Mouse (Mus musculus): Measurements from ENCODE around the gene Rnf208. TPM values are rescaled to one million over a fixed set of nuclear protein-coding genes. Genes with fewer than 3 reads are reported as not detected.

Rnf208 gene
- polyA plus RNA-seq, 1 experiment from 2014 or later: 80.4 TPM

- Histone ChIP-seq H3K4me2 (replicated peaks) (peak within 1 kb of the TSS; percentile 58), H3K4me1 (peaks cover 34% of the 10 kb centered on the region), H3K36me3 (peaks cover 15% of the 10 kb centered on the region), H3K9me3 (no peaks in the 10 kb centered on the region), H3K27ac (replicated peaks) (no peak within 1 kb of the TSS), H3K9ac (replicated peaks) (peak within 1 kb of the TSS; percentile 19; the same call in 1 of the 2 replicates), H3K27me3 (peaks cover 64% of the 10 kb centered on the region), H3K4me3 (peak within 1 kb of the TSS; percentile 34)
- ATAC-seq (replicated peaks): no peak
- 5% methylated on average over 11 of the region's 11 CpGs for WGBS
Measured at GRCm38 (mm10) chr2:25289651-25290050, 47.6 kb downstream of the Rnf208 start, which contains the start of gene Lrrc26. Gene Lrrc26 (plus strand): TSS chr2:25289915.

GRCm38 (mm10) chr2:25290101-25290815 lies 48.2 kb downstream of the Rnf208 start:
- peak; percentile 30 for ATAC-seq (replicated peaks)
- peak overlapping the region; percentile 34 for H3K4me3 ChIP-seq
- peaks cover 64% of the 10 kb centered on the region for H3K27me3 ChIP-seq
- peaks cover 34% of the 10 kb centered on the region for H3K4me1 ChIP-seq
- peaks cover 9% of the 10 kb centered on the region for H3K36me3 ChIP-seq
- peak overlapping the region; percentile 58 for H3K4me2 ChIP-seq (replicated peaks)
- 2% methylated on average over 54 of the region's 54 CpGs for WGBS
- peak overlapping the region; percentile 19; the same call in 1 of the 2 replicates for H3K9ac ChIP-seq (replicated peaks)
- H3K27ac ChIP-seq (replicated peaks): no peak overlapping the region
- no peaks in the 10 kb centered on the region for H3K9me3 ChIP-seq

GRCm38 (mm10) chr2:25290816-25291130 lies 48.7 kb downstream of the Rnf208 start:
- Histone ChIP-seq H3K4me3 (peak overlapping the region; percentile 34), H3K27ac (replicated peaks) (no peak overlapping the region), H3K36me3 (peaks cover 4% of the 10 kb centered on the region; the same call in 1 of the 2 replicates), H3K9ac (replicated peaks) (0 out of 2 replicates have a peak overlapping the region, but pooled peaks have one; percentile 19), H3K27me3 (peaks cover 64% of the 10 kb centered on the region), H3K9me3 (no peaks in the 10 kb centered on the region), H3K4me1 (peaks cover 34% of the 10 kb centered on the region), H3K4me2 (replicated peaks) (peak overlapping the region; percentile 58)
- no peak for ATAC-seq (replicated peaks)
- WGBS: 1% methylated on average over 18 of the region's 18 CpGs

- no peak overlapping the region for H3K9ac ChIP-seq (replicated peaks)
Measured at GRCm38 (mm10) chr2:25291184-25292053, 49.4 kb downstream of the Rnf208 start.

GRCm38 (mm10) chr2:25292054-25292544 lies 50.0 kb downstream of the Rnf208 start:
- WGBS: 4% methylated on average over 40 of the region's 43 CpGs
- H3K27me3 ChIP-seq: peaks cover 68% of the 10 kb centered on the region
- peak overlapping the region; percentile 25; the same call in 1 of the 2 replicates for H3K9ac ChIP-seq (replicated peaks)
- no peaks in the 10 kb centered on the region for H3K36me3 ChIP-seq
- H3K4me1 ChIP-seq: peaks cover 34% of the 10 kb centered on the region
- peak overlapping the region; percentile 26 for H3K4me3 ChIP-seq
- H3K27ac ChIP-seq (replicated peaks): no peak overlapping the region
- peak overlapping the region; percentile 38 for H3K4me2 ChIP-seq (replicated peaks)
- ATAC-seq (replicated peaks): 0 out of 2 replicates have a peak, but pooled peaks have one; percentile 39
- H3K9me3 ChIP-seq: no peaks in the 10 kb centered on the region

More at GRCm38 (mm10) chr2:25291184-25292053, 49.4 kb downstream of the Rnf208 start:
- H3K4me1 ChIP-seq: peaks cover 34% of the 10 kb centered on the region
- ATAC-seq (replicated peaks): no peak
- H3K9me3 ChIP-seq: no peaks in the 10 kb centered on the region
- WGBS: 5% methylated on average over 31 of the region's 32 CpGs
- no peaks in the 10 kb centered on the region for H3K36me3 ChIP-seq
- H3K4me2 ChIP-seq (replicated peaks): peak overlapping the region; percentile 58
- peak overlapping the region; percentile 34 for H3K4me3 ChIP-seq
- H3K27ac ChIP-seq (replicated peaks): no peak overlapping the region
- peaks cover 64% of the 10 kb centered on the region for H3K27me3 ChIP-seq

- 0% methylated on average over 1 of the region's 1 CpGs for WGBS
- no peak overlapping the region for H3K4me2 ChIP-seq (replicated peaks)
- no peak overlapping the region for H3K4me3 ChIP-seq
- peaks cover 72% of the 10 kb centered on the region for H3K27me3 ChIP-seq
- no peaks in the 10 kb centered on the region for H3K36me3 ChIP-seq
- no peaks in the 10 kb centered on the region for H3K9me3 ChIP-seq
- H3K9ac ChIP-seq (replicated peaks): no peak overlapping the region
- no peak overlapping the region for H3K27ac ChIP-seq (replicated peaks)
- H3K4me1 ChIP-seq: peaks cover 34% of the 10 kb centered on the region
- no peak for ATAC-seq (replicated peaks)
Measured at GRCm38 (mm10) chr2:25292856-25293255, 50.8 kb downstream of the Rnf208 start.

GRCm38 (mm10) chr2:25293706-25294105 lies 51.7 kb downstream of the Rnf208 start:
- ATAC-seq (replicated peaks): no peak
- peaks cover 34% of the 10 kb centered on the region for H3K4me1 ChIP-seq
- no peak overlapping the region for H3K9ac ChIP-seq (replicated peaks)
- WGBS: 74% methylated on average over 9 of the region's 9 CpGs
- H3K4me2 ChIP-seq (replicated peaks): no peak overlapping the region
- H3K27ac ChIP-seq (replicated peaks): no peak overlapping the region
- H3K27me3 ChIP-seq: peaks cover 70% of the 10 kb centered on the region
- H3K36me3 ChIP-seq: no peaks in the 10 kb centered on the region
- no peaks in the 10 kb centered on the region for H3K9me3 ChIP-seq
- H3K4me3 ChIP-seq: no peak overlapping the region

Other genes with a start within 250 kb of the Rnf208 start
- 194 and 209 TPM in 2 replicates for gene Nsmf, start 187.9 kb upstream of the Rnf208 start, polyA plus RNA-seq (2015; fragmentation: Nextera tagmentation; extraction: Ambion mirVana)
- not detected in 2 replicates for gene Entpd8, start 162.0 kb upstream of the Rnf208 start, polyA plus RNA-seq (2015; fragmentation: Nextera tagmentation; extraction: Ambion mirVana)
- gene Noxa1, start 147.1 kb upstream of the Rnf208 start, polyA plus RNA-seq (2015; fragmentation: Nextera tagmentation; extraction: Ambion mirVana): not detected in 2 replicates
- gene Nrarp, start 61.5 kb upstream of the Rnf208 start, polyA plus RNA-seq (2015; fragmentation: Nextera tagmentation; extraction: Ambion mirVana): 25.2 and 27.5 TPM in 2 replicates
- gene Tor4a, start 45.4 kb upstream of the Rnf208 start, polyA plus RNA-seq (2015; fragmentation: Nextera tagmentation; extraction: Ambion mirVana): 1.3 and 1.6 TPM in 2 replicates
- 96.7 and 102 TPM in 2 replicates for gene Nelfb, start 30.8 kb upstream of the Rnf208 start, polyA plus RNA-seq (2015; fragmentation: Nextera tagmentation; extraction: Ambion mirVana)
- not detected in 2 replicates for gene Stpg3, start 27.6 kb upstream of the Rnf208 start, polyA plus RNA-seq (2015; fragmentation: Nextera tagmentation; extraction: Ambion mirVana)
- 1.2 TPM in 1 of 2 replicates, not detected in the other for gene Fam166a, start 23.5 kb upstream of the Rnf208 start, polyA plus RNA-seq (2015; fragmentation: Nextera tagmentation; extraction: Ambion mirVana)
- 399 and 409 TPM in 2 replicates for gene Tubb4b, start 17.6 kb upstream of the Rnf208 start, polyA plus RNA-seq (2015; fragmentation: Nextera tagmentation; extraction: Ambion mirVana)
- gene Slc34a3, start 7.9 kb upstream of the Rnf208 start, polyA plus RNA-seq (2015; fragmentation: Nextera tagmentation; extraction: Ambion mirVana): not detected in 2 replicates
- gene Rnf224, start 5.5 kb upstream of the Rnf208 start, polyA plus RNA-seq (2015; fragmentation: Nextera tagmentation; extraction: Ambion mirVana): not detected in 2 replicates
- gene Cysrt1, start 197 bp downstream of the Rnf208 start, polyA plus RNA-seq (2015; fragmentation: Nextera tagmentation; extraction: Ambion mirVana): 0.20 TPM in 1 of 2 replicates, not detected in the other
- 6.5 and 6.8 TPM in 2 replicates for gene AL732309.1, start 4.6 kb downstream of the Rnf208 start, polyA plus RNA-seq (2015; fragmentation: Nextera tagmentation; extraction: Ambion mirVana)
- 16.4 and 19.7 TPM in 2 replicates for gene Tmem203, start 13.2 kb downstream of the Rnf208 start, polyA plus RNA-seq (2015; fragmentation: Nextera tagmentation; extraction: Ambion mirVana)
- gene Tprn, start 20.4 kb downstream of the Rnf208 start, polyA plus RNA-seq (2015; fragmentation: Nextera tagmentation; extraction: Ambion mirVana): 15.6 and 16.5 TPM in 2 replicates
- 209 and 225 TPM in 2 replicates for gene Ssna1, start 30.2 kb downstream of the Rnf208 start, polyA plus RNA-seq (2015; fragmentation: Nextera tagmentation; extraction: Ambion mirVana)
- gene Anapc2, start 30.2 kb downstream of the Rnf208 start, polyA plus RNA-seq (2015; fragmentation: Nextera tagmentation; extraction: Ambion mirVana): 148 and 150 TPM in 2 replicates
- gene Tmem210, start 45.9 kb downstream of the Rnf208 start, polyA plus RNA-seq (2015; fragmentation: Nextera tagmentation; extraction: Ambion mirVana): not detected in 2 replicates
- gene Lrrc26, start 47.7 kb downstream of the Rnf208 start, polyA plus RNA-seq (2015; fragmentation: Nextera tagmentation; extraction: Ambion mirVana): not detected in 2 replicates
- gene Grin1, start 76.9 kb downstream of the Rnf208 start, polyA plus RNA-seq (2015; fragmentation: Nextera tagmentation; extraction: Ambion mirVana): 19.1 and 21.5 TPM in 2 replicates
- gene Man1b1, start 90.1 kb downstream of the Rnf208 start, polyA plus RNA-seq (2015; fragmentation: Nextera tagmentation; extraction: Ambion mirVana): 52.6 and 61.1 TPM in 2 replicates
- 25.5 and 29.3 TPM in 2 replicates for gene Dpp7, start 114.1 kb downstream of the Rnf208 start, polyA plus RNA-seq (2015; fragmentation: Nextera tagmentation; extraction: Ambion mirVana)
- gene Uap1l1, start 123.4 kb downstream of the Rnf208 start, polyA plus RNA-seq (2015; fragmentation: Nextera tagmentation; extraction: Ambion mirVana): 4.1 and 5.1 TPM in 2 replicates
- 31.9 and 32.6 TPM in 2 replicates for gene Sapcd2, start 130.1 kb downstream of the Rnf208 start, polyA plus RNA-seq (2015; fragmentation: Nextera tagmentation; extraction: Ambion mirVana)
- 3.6 and 4.8 TPM in 2 replicates for gene Entpd2, start 153.6 kb downstream of the Rnf208 start, polyA plus RNA-seq (2015; fragmentation: Nextera tagmentation; extraction: Ambion mirVana)
- gene Npdc1, start 157.1 kb downstream of the Rnf208 start, polyA plus RNA-seq (2015; fragmentation: Nextera tagmentation; extraction: Ambion mirVana): 406 and 408 TPM in 2 replicates
- 0.20 TPM in 1 of 2 replicates, not detected in the other for gene Fut7, start 181.0 kb downstream of the Rnf208 start, polyA plus RNA-seq (2015; fragmentation: Nextera tagmentation; extraction: Ambion mirVana)
- gene Abca2, start 186.4 kb downstream of the Rnf208 start, polyA plus RNA-seq (2015; fragmentation: Nextera tagmentation; extraction: Ambion mirVana): 11.6 and 14.1 TPM in 2 replicates
- gene Clic3, start 214.6 kb downstream of the Rnf208 start, polyA plus RNA-seq (2015; fragmentation: Nextera tagmentation; extraction: Ambion mirVana): 3.3 and 3.4 TPM in 2 replicates
- 100 and 101 TPM in 2 replicates for gene Paxx, start 218.8 kb downstream of the Rnf208 start, polyA plus RNA-seq (2015; fragmentation: Nextera tagmentation; extraction: Ambion mirVana)
- gene Ptgds, start 227.8 kb downstream of the Rnf208 start, polyA plus RNA-seq (2015; fragmentation: Nextera tagmentation; extraction: Ambion mirVana): 112 and 123 TPM in 2 replicates